Mouse (Mus musculus): ENCODE measurements around the gene Smo. TPM values are rescaled to one million over a fixed set of nuclear protein-coding genes. Genes with fewer than 3 reads are reported as not detected.
A peak's percentile ranks its signal among the peaks of the same experiment; 100 is the strongest.

Smo gene
- polyA plus RNA-seq, 1 experiment from 2014 or later: 117 TPM

DNA sequence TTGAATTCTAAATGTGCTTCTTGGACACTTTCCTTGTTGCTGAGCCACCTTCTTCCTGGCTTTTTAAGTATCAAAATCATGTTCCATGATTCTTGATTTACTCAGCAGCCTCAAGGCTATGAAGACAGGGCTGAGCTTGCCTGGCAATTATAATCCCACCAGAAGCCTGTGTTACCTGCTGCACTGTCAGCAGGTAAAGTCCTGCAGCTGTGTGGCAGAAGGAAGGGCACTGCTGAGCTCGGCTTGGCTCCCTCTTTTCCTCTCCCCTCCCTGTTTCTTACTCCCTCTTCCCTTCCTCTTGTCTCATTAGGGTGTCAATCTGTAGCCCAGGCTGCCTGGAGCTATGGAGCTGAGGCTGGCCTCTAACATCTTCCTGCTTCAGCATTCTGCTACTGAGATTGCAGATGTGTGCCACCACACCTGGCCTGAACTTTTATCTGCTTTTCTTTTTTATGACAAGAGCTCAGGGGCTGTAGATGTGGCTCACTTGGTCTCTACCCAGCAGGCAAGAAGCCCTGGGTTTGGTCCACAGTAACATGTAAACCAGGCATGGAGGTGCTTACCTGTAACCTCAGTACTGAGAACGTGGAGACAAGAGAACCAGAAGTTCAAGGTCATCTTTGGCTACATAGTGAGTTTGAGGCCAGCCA is 35.5 kb downstream of the Smo start:
- DNase-seq (ENCODE audit: low read depth, low spot score) (no peak), ATAC-seq (no peak)
- in situ Hi-C loops (cut with MboI; ENCODE audit: low pct_unique_long_range_greater_than_20kb): no loop called here
- no peak for TF ChIP-seq CTCF (IDR thresholded peaks at IDR 0.05)
- ChIA-PET POLR2A (no interaction called here), CTCF (interaction anchor here (0.7 to 2.0 kb wide), 3 partner anchors 8 to 82 kb away, joined by 3 to 9 read pairs (median 3); no protein-coding TSS in a partner anchor)
- no peaks in the 10 kb centered on the region for H3K27me3 ChIP-seq

DNA sequence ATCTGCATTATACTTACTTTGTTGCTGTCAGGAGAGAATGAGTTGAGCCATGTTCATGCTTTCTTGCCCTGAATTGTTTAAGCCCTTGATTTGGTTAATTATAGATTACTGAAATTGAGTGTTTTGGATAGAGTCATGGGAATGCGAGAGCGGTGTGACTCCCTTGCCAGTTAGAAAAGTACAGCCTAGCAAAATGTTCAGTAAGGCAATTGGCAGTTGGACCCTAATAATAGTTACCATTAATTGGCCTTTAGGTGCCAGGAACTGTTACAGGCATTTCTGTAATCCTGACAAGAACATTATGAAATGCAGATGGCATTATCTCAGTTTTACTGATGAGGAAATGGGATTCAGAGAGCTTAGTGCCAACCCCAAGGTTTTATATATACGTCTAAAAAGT is 36.9 kb downstream of the Smo start:
- ChIA-PET POLR2A (no interaction called here), CTCF (interaction anchor here (2.0 kb wide), 1 partner anchor 10 kb away, joined by 9 read pairs; no protein-coding TSS in a partner anchor)
- H3K27me3 ChIP-seq: no peaks in the 10 kb centered on the region
- in situ Hi-C loops (cut with MboI; ENCODE audit: low pct_unique_long_range_greater_than_20kb): no loop called here
- ATAC-seq (no peak), DNase-seq (ENCODE audit: low read depth, low spot score) (no peak)
- no peak for TF ChIP-seq CTCF (IDR thresholded peaks at IDR 0.05)

DNA sequence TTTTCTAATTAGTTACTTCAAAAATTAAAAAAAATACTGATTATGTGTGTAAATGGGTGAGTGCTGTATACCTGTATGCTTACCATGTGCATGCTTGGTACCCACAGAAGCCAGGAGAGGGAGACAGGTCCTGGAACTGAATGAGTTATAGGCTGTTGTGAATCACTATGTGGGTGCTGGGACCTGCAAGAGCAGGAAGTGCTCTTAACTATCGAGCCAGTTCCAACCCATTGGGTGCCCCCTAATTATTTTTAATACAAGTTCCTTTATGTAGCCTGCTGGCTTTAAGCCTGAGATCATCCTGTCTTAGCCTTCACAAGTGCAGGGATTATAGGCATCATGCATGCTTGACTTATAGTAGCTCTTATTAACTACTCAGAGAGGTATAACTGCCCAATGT is 38.9 kb downstream of the Smo start:
- ATAC-seq: no peak
- POLR2A ChIA-PET: no interaction called here
- CTCF ChIA-PET: interaction anchor here (0.7 to 1.2 kb wide), 3 partner anchors 8 to 59 kb away, joined by 3 read pairs; no protein-coding TSS in a partner anchor
- H3K27me3 ChIP-seq: no peaks in the 10 kb centered on the region
- in situ Hi-C loops (cut with MboI; ENCODE audit: low pct_unique_long_range_greater_than_20kb): no loop called here
- DNase-seq (ENCODE audit: low read depth, low spot score): no peak
- peak; percentile 16 for TF ChIP-seq CTCF (IDR thresholded peaks at IDR 0.05)

DNA sequence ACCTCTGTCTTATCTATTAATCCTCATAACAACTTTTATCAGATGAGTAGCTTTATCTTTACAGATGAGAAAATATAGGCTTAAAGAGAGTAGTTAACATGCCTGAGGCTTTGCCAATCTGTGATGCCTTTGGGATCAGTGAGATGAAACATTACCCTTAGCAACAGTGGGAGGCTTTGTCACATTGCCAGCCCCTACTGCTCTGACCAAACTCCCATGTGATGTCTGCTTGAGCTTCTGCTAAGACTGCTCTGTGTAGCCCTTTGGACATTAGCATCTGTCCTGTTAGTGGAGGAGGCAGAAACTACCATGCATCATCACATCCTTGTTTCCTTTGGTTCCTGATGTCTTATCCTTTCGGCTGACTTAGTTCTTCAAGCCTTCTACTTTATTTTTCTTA is 40.3 kb downstream of the Smo start:
- POLR2A ChIA-PET: no interaction called here
- in situ Hi-C loops (cut with MboI; ENCODE audit: low pct_unique_long_range_greater_than_20kb): no loop called here
- ATAC-seq (peak; percentile 79), DNase-seq (ENCODE audit: low read depth, low spot score) (peak; percentile 77)
- H3K27me3 ChIP-seq: no peaks in the 10 kb centered on the region
- CTCF ChIA-PET: no interaction called here
- no peak for TF ChIP-seq CTCF (IDR thresholded peaks at IDR 0.05)

DNA sequence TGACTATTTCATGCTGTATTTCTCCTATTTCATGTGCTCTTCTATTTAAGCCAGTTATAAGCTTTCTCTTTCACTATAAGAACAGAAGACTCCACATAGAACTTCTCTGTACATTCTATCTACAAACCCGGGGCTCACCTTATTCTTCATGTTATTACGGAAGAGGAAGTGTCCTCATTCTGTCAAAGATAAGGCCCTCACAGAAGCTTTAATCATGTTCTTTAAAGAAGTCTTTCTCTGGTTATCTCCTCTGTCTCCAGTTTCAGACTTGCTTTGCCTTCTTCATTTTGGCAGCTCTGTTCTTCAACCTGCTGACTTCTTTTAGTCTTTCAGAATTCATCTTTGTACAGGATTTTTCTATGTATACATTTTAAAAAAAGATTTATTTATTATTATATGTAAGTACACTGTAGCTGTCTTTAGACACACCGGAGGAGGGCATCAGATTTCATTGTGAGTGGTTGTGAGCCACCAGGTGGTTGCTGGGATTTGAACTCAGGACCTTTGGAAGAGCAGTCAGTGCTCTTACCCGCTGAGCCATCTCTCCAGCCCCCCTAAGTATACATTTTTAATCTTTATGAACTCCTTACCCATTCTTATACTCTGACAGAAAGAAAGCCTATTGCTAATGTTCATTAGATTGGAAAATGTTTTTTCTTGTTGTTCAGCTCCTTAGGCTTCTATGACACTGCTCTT is 41.4 kb downstream of the Smo start:
- TF ChIP-seq CTCF (IDR thresholded peaks at IDR 0.05): no peak
- in situ Hi-C loops (cut with MboI; ENCODE audit: low pct_unique_long_range_greater_than_20kb): no loop called here
- H3K27me3 ChIP-seq: no peaks in the 10 kb centered on the region
- ATAC-seq (no peak), DNase-seq (ENCODE audit: low read depth, low spot score) (no peak)
- CTCF ChIA-PET: interaction anchor here (1.0 kb wide), 2 partner anchors 19 to 35 kb away, joined by 3 to 5 read pairs; no protein-coding TSS in a partner anchor
- POLR2A ChIA-PET: interaction anchor here (0.6 kb wide), 1 partner anchor 614 kb away, joined by 3 read pairs; the partner anchor contains the start of gene Zc3hc1

DNA sequence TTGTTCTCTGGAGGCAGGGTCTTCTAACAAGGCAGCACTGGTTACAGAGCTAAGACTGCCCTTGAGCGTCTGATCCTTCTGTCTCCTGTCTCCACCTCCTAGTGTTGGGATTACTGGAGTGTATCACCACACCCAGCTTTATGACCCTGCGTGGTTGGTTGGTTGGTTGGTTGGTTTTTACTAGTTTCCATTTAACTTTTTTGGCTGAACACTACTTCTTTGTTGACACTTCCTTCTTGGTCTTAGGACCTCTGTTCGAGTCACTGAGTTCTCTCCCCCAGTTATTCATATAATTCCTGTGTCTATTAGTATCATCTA is 41.9 kb downstream of the Smo start:
- ATAC-seq: peak; percentile 39
- no peak for DNase-seq (ENCODE audit: low read depth, low spot score)
- CTCF ChIA-PET: interaction anchor here (1.0 kb wide), 2 partner anchors 19 to 35 kb away, joined by 3 to 5 read pairs; no protein-coding TSS in a partner anchor
- in situ Hi-C loops (cut with MboI; ENCODE audit: low pct_unique_long_range_greater_than_20kb): no loop called here
- no peak for TF ChIP-seq CTCF (IDR thresholded peaks at IDR 0.05)
- no peaks in the 10 kb centered on the region for H3K27me3 ChIP-seq
- POLR2A ChIA-PET: interaction anchor here (0.6 kb wide), 1 partner anchor 613 kb away, joined by 3 read pairs; the partner anchor contains the start of gene Zc3hc1

DNA sequence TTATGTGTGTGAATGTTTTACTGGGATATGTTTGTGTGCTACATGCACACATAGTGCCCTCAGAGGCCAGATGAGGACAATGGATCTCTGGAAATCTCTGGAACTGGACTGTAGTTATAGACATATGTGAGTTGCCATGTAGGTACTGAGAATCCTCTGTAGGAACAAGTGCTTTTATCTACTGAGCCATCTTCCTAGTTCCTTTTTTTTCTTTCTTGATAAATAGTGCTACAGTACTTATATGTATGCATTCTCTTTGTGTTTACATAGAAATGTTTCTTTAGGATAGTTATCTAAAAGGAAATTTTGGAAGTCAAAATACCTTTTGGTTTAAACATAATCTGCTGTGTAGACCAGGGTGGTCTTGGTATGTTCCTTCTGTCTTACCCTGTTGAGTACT is 44.8 kb downstream of the Smo start:
- CTCF ChIA-PET: interaction anchor here (1.7 kb wide), 1 partner anchor 18 kb away, joined by 3 read pairs; no protein-coding TSS in a partner anchor
- POLR2A ChIA-PET: no interaction called here
- no peak for TF ChIP-seq CTCF (IDR thresholded peaks at IDR 0.05)
- ATAC-seq (no peak), DNase-seq (ENCODE audit: low read depth, low spot score) (no peak)
- in situ Hi-C loops (cut with MboI; ENCODE audit: low pct_unique_long_range_greater_than_20kb): no loop called here
- H3K27me3 ChIP-seq: no peaks in the 10 kb centered on the region

DNA sequence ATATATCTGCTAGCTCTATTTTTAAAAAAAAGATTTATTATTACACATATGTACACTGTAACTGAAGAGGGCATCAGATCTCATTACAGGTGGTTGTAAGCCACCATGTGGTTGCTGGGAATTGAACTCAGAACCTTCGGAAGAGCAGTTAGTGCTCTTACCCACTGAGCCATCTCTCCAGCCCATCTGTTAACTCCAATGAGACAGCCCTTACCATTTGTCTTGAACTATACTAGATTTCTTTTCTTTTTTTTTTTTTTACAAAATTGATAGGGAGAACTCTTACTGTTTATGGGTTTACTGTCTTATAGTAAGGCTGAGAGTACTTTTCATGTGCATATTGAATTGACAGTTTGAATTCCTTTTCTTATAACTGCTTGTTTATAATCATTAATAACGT is 45.3 kb downstream of the Smo start:
- CTCF ChIA-PET: no interaction called here
- no peak for DNase-seq (ENCODE audit: low read depth, low spot score)
- no peaks in the 10 kb centered on the region for H3K27me3 ChIP-seq
- TF ChIP-seq CTCF (IDR thresholded peaks at IDR 0.05): no peak
- POLR2A ChIA-PET: no interaction called here
- in situ Hi-C loops (cut with MboI; ENCODE audit: low pct_unique_long_range_greater_than_20kb): no loop called here
- ATAC-seq: no peak

DNA sequence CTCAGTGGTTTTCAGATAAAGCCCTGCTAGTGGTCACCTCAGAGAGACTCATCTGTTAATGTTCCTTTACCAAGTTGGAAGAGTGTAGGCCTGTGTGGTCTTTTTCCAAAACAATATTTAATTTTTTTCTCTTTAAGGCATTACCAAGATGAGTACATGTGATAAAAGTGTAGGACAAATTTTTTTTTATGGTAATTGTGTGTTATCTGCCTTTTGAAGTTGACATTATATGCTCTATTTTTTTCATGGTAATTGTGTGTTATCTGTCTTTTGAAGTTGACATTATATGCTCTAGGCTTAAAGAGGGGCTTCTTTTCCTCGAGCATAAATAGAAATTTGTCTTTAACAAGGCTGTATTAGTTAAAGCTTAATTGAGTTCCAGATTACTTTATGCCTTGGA is 46.9 kb downstream of the Smo start:
- no peaks in the 10 kb centered on the region for H3K27me3 ChIP-seq
- no peak for DNase-seq (ENCODE audit: low read depth, low spot score)
- ATAC-seq: no peak
- in situ Hi-C loops (cut with MboI; ENCODE audit: low pct_unique_long_range_greater_than_20kb): no loop called here
- TF ChIP-seq CTCF (IDR thresholded peaks at IDR 0.05): no peak
- CTCF ChIA-PET: no interaction called here
- POLR2A ChIA-PET: no interaction called here

DNA sequence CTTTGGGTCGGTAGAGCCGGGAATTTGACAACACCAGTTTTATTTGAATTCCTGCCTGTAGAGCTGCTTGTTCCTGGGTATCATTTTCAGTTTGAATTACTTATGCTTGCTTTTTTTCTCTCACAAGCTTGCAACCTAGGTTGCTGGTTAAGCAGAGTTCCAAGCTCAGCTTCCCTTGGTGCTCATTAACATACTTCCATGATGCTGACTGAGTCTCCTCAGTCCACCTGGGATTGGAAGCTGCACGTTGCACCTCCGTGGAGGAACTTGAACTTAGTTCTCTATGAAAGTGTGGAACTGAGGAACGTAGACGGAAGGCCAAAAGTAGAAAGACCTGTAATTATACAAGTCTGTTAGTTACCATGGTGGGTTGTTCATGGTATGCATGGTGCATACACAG is 48.7 kb downstream of the Smo start:
- no peak for DNase-seq (ENCODE audit: low read depth, low spot score)
- H3K27me3 ChIP-seq: no peaks in the 10 kb centered on the region
- no peak for TF ChIP-seq CTCF (IDR thresholded peaks at IDR 0.05)
- ChIA-PET POLR2A (no interaction called here), CTCF (interaction anchor here (1.4 kb wide), 1 partner anchor 16 kb away, joined by 6 read pairs; no protein-coding TSS in a partner anchor)
- no peak for ATAC-seq
- in situ Hi-C loops (cut with MboI; ENCODE audit: low pct_unique_long_range_greater_than_20kb): no loop called here

DNA sequence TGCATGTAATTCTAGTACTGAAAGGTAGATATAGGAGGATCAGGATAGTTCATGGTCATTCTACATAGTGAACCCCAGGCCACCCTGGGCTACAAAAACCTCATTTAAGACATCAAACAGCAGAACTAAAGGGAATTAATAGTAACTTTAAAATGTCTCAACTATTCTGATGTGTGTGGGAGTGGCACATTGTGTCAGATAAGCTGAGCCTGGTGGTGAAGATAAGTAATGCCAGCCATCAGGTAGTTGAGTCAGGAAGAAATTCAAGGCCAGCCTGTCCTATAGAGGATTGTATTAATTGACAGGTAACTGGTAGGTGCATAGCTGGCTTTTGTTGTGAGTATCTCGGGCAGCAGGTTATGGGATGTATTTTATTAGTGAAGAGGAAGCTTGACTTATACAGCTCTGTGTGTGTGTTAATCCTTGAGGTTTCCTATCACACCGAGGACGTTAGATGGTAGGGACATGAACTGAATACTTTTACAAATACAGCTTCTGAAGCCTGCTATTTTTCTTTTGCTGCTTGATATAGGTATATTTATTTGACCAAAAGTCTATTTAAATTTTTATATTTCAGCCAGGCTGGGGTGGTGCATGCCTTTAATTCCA is 49.2 kb downstream of the Smo start:
- ChIA-PET CTCF (interaction anchor here (1.4 kb wide), 1 partner anchor 15 kb away, joined by 6 read pairs; no protein-coding TSS in a partner anchor), POLR2A (interaction anchor here (1.2 kb wide), 1 partner anchor 19 kb away, joined by 3 read pairs; no protein-coding TSS in a partner anchor)
- DNase-seq (ENCODE audit: low read depth, low spot score) (no peak), ATAC-seq (no peak)
- TF ChIP-seq CTCF (IDR thresholded peaks at IDR 0.05): no peak
- H3K27me3 ChIP-seq: no peaks in the 10 kb centered on the region
- in situ Hi-C loops (cut with MboI; ENCODE audit: low pct_unique_long_range_greater_than_20kb): no loop called here

Measured in Patski (cell line).